Comparison of ENCODE assay signal across 29 mouse cellular contexts in the genomic region with DNA sequence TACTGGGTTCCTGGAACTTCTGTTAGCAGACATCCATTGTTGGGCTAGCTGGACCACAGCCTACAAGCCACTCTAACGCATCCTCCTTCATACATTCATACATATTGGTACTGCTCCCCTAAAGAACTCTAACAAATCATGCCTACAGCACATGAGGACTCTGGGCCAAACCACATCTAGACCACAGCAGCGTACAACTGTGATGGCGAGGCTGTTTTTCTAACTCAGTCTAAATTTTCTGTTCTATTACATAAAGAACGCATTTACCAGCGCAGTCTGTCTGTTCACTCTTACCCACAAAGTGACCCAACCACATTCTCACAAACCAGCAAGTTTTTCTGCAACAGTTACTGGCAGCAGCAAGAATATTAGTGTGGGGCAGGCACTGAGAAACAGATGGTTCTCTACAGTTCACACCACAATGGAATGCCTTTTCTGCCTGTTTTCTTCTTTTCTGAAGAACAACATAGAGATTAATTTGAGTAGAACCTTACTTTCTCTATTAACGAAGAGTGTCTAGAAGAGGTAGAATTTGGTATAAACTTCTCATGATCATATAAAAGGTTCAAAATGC.
DNase-seq lines count a peak whose midpoint lies in the region; ATAC-seq and TF ChIP-seq lines count a peak whose summit lies in the region.
"Had no signal": no experiment of that assay in that cellular context is flagged by ENCODE, and none has a peak within 500 bp of the region (broad histone marks: within the 10 kb centered on the region; RNA-seq: fewer than 3 reads in every experiment).

No protein-coding gene starts in this region.

- no peak overlapping the region for H3K27ac ChIP-seq in stomach, postnatal 0 days (replicated peaks)
- H3K27ac ChIP-seq: gastrocnemius, adult 2 months; heart, embryonic 13.5 days; hindbrain, embryonic 10.5 days; layer of hippocampus, adult 2 months; left cerebral cortex, adult 2 months; liver, embryonic 14.5 days; macrophage; neural tube, embryonic 12.5 days had no signal

- no peaks in the 10 kb centered on the region for H3K4me1 ChIP-seq in stomach, postnatal 0 days (replicated peaks; ENCODE audit: control insufficient read depth, insufficient read depth)
- H3K4me1 ChIP-seq: heart, embryonic 13.5 days; hindbrain, embryonic 10.5 days; neural tube, embryonic 12.5 days had no signal

- no peak for ATAC-seq in stomach, postnatal 0 days (ENCODE audit: low FRiP score, low TSS enrichment)
- no peak for ATAC-seq in frontal cortex, adult (ENCODE audit: low TSS enrichment)
- ATAC-seq: forebrain, embryonic 14.5 days; hindbrain, embryonic 16.5 days had no signal

- TF ChIP-seq CTCF in stomach, postnatal 0 days (IDR thresholded peaks at IDR 0.05; ENCODE audit: low read depth): no peak

- H3K9ac ChIP-seq in stomach, postnatal 0 days (ENCODE audit: low read length): no peak overlapping the region
- H3K9ac ChIP-seq: heart, embryonic 13.5 days; liver, embryonic 14.5 days; neural tube, embryonic 12.5 days had no signal

- intact Hi-C loops in heart, postnatal 10 days (cut with DNase I): no loop called here

- no peak overlapping the region for H3K4me2 ChIP-seq in stomach, postnatal 0 days (replicated peaks; ENCODE audit: low read depth)
- H3K4me2 ChIP-seq: heart, embryonic 13.5 days; neural tube, embryonic 12.5 days had no signal

- no peak overlapping the region for H3K4me3 ChIP-seq in stomach, postnatal 0 days (ENCODE audit: low read depth, low read length)
- H3K4me3 ChIP-seq: gastrocnemius, adult 2 months; heart, embryonic 13.5 days; hindbrain, embryonic 10.5 days; layer of hippocampus, adult 2 months; left cerebral cortex, adult 2 months; myocyte; neural tube, embryonic 12.5 days had no signal

- DNase-seq in heart, adult 11 months: peak; percentile 5
- no peak for DNase-seq in heart, postnatal 10 days
- peak; percentile 36 for DNase-seq in adipocyte (ENCODE audit: low spot score)
- peak; percentile 62 for DNase-seq in fibroblast of lung, adult 2 months (ENCODE audit: low read depth)
- peak; percentile 47 for DNase-seq in lung, postnatal 25 days (ENCODE audit: low spot score)
- DNase-seq in stomach, postnatal 0 days (ENCODE audit: low spot score): no peak
- DNase-seq: adrenal gland, postnatal 10 days; cerebellum, adult 8-10 months; cerebellum, postnatal 25 days; gastrocnemius, adult 2 months; heart, postnatal 14 days; kidney, adult 2 months; kidney, postnatal 36 days; right cerebral cortex, adult 18-20 months; spleen, adult 18-20 months; thymus, adult 18-20 months; thymus, postnatal 25 days had no signal

- no peaks in the 10 kb centered on the region for H3K36me3 ChIP-seq in stomach, postnatal 0 days (ENCODE audit: control insufficient read depth, insufficient read depth, low read length)
- H3K36me3 ChIP-seq: G1E; heart, embryonic 13.5 days; hindbrain, embryonic 10.5 days; neural tube, embryonic 12.5 days had no signal

- WGBS in stomach, postnatal 0 days: 92% methylated on average over 6 of the region's 6 CpGs

- TF ChIP-seq EP300 in stomach, postnatal 0 days (optimal IDR thresholded peaks at IDR 0.05): no peak

- H3K9me3 ChIP-seq in stomach, postnatal 0 days (ENCODE audit: control insufficient read depth, low read length): no peaks in the 10 kb centered on the region
- H3K9me3 ChIP-seq: heart, embryonic 13.5 days; hindbrain, embryonic 10.5 days; neural tube, embryonic 12.5 days had no signal

- H3K27me3 ChIP-seq in stomach, postnatal 0 days (ENCODE audit: control insufficient read depth, insufficient read depth, low read length): no peaks in the 10 kb centered on the region
- H3K27me3 ChIP-seq: heart, embryonic 13.5 days; neural tube, embryonic 12.5 days had no signal

Comparison
In these comparisons a context has a peak if more than half of its experiments do, and no peak if none do; other contexts are left out.
1. DNase-seq: peak in heart, adult 11 months (single experiment), adipocyte (single experiment), fibroblast of lung, adult 2 months (single experiment) and lung, postnatal 25 days (single experiment); none in heart, postnatal 10 days (0 of 2) and stomach, postnatal 0 days (single experiment).